Mouse (Mus musculus) ovary, adult 18-20 months (tissue): ENCODE measurements around the gene Faf1.

Source experiments
- DNase-seq: peaks from one replicate; pipeline ENCODE4 v3.0.0; 2022; ENCODE audit warnings: low spot score, mixed read lengths

Gene Faf1

DNA sequence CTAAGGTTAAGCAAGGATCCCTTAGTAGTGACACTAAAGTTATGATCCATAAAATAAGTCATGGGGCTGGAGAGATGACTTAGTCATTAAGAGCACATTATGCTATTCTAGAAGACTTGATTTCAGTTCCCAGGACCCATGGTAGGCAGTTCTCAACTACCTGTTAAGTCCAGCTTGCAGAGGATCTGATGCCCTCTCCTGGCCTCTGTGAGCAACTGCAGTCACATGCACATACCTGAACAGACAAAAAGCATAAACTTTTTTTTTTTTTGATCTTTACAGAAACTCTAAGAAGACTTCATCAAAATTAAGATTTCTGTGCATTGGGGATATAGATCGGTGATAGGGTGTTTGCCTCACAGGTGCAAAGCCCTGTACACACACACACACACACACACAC is 254.1 kb downstream of the Faf1 start:
- no peak for DNase-seq

DNA sequence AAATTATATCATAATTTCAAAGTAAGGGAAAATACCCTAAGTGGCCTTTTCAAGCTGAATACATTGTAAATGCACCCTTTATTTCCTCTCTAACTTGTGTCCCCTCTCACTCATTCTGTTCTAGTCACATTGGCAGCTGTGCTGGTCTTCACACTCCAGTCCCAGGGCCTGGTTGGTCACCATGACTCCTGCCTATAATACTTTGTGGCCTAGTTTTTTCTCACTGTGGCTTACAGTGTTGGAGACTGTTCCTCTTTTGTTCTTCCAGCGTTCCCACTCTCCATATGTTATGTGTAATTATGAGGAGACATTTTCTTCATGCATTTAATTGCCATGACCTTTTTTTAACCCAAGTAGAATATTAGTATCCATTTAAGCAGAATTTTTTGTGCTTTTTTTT is 254.5 kb downstream of the Faf1 start:
- no peak for DNase-seq

DNA sequence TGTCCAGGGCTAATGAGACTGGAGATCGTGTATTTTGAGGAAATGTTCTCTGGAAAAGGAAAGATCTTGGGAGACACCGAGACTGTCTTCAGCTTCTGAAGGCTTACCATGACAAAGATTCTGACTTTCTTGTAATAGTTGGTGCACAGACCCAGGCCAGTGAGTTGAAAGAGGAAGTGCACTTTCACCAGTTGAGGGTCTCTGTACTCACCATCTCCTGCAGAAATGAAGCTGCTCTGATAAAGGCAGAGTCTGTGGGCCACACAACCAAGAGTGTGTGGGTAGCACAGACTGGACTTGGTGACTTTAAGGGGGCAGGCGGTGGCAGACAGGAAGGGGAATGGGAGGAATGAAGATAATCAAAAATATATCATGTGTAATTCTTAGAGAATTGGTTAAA is 260.2 kb downstream of the Faf1 start:
- DNase-seq: no peak

DNA sequence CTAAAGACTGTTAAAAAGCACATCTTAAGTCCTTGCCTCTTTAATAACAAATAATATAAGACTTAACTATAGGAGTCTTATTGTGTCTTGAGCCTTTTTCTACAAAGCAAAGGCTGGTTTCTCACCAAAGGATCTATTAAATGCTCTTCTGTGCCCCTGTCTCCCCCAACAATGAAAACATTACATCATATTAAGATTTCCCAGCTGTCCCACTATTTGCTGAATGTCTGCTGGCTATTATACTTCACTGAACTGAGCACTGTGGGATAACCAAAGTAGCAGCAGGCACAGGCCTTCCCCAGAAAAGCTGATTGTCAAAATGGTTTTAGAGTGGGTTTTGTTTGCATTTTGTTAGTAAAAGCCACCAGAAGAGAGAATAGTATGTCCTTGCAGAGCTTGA is 262.9 kb downstream of the Faf1 start:
- no peak for DNase-seq

- DNase-seq: no peak
Measured at GRCm38 (mm10) chr4:109945554-109945953, 269.2 kb downstream of the Faf1 start.

DNA sequence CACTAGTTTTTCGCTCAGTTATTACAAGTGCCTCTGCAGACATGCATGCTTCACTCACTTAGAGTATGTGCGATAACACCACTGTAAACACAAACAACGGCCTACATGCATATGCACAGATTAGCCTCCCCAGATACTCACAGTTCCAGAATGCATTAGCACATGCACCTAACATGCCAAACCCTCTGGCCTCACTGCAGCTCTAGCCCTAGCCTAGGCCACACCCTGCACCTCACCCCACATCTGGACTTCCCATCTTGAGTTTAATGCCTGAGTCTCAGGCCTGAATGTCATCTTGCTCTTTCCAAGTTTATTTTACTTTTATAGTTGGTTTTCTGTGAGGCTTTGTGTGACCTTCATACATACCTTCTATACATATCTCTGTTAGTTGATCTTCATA is 272.9 kb downstream of the Faf1 start:
- no peak for DNase-seq

DNA sequence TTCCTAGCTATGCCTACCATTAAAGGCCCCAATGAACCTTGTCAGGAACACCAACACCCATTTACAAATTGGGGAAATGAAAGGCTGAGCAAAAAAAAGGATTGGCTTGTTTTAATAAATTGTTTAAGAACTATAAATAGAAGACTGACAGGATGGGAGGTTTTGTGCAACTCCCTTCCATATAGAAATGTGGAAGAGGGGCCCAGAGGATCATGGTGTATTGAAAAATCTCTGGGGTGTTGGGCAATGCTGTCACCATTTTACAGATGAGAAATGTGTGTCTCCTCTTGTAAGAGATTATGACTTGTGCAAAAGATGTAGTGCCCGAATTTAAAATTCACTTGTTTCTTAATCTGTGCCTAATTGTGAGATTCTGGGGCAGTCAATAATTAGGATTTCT is 277.1 kb downstream of the Faf1 start:
- DNase-seq: no peak

DNA sequence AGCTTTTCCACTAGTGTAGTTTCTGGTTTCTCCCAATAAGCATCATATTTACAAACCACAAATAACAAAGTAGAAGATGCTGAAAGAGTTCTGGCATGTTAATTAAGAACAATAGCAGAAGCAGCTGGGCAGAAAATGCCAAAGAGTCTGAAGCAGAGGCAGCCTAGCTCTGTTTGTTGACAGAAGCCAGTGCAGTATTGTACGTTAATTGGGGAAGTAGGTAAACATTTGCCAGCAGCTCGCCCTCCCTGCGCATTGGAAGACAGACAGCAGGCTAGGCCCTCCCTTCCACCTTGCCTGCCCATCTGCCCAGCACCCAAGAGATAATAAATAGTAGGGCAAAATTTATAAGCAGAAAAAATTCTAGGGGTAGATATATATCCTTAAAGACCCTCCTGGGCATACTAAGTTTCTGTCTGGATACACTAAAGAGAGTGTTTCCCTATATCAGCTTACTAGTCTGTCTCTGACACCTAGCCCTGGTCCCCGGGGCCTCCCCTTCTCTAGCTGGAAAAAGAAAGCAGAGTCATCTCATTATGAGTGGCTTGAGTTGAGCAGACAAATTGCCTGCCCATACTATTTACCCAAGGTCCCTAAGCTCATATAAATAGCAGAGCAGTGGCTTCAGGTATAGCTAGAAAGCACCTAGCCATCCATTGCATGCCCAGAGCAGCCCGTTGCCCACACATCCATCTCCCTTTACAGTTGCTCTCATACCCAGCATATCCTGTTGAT is 284.0 kb downstream of the Faf1 start:
- DNase-seq: no peak

GRCm38 (mm10) chr4:109963570-109964279 is 287.3 kb downstream of the Faf1 start:
- DNase-seq: no peak

DNA sequence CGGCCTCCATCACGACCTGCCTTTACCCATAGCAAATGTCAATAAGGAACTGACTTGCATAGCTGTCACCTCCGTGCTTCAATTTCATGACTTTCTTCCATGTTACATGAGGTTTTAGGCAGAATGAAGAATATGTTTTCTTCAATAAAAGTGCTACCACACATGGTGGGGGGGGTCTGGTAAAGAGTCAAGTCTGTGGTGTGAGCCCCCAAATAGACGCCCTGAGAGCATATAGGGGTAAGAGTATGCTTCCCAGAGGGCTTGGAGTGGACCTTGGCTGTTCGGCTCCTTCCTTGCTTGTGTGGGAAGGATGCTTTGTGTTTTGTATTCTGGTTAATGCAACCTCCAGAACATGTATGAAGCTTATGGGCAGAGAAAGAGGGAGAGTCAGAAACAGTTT is 293.2 kb downstream of the Faf1 start:
- no peak for DNase-seq

GRCm38 (mm10) chr4:109973991-109974654 is 297.7 kb downstream of the Faf1 start:
- DNase-seq: no peak

GRCm38 (mm10) chr4:109974655-109975380 is 298.4 kb downstream of the Faf1 start:
- no peak for DNase-seq

- no peak for DNase-seq
Measured at GRCm38 (mm10) chr4:109975381-109976240, 299.2 kb downstream of the Faf1 start.

GRCm38 (mm10) chr4:109976273-109977147 is 300.1 kb downstream of the Faf1 start:
- DNase-seq: no peak

DNA sequence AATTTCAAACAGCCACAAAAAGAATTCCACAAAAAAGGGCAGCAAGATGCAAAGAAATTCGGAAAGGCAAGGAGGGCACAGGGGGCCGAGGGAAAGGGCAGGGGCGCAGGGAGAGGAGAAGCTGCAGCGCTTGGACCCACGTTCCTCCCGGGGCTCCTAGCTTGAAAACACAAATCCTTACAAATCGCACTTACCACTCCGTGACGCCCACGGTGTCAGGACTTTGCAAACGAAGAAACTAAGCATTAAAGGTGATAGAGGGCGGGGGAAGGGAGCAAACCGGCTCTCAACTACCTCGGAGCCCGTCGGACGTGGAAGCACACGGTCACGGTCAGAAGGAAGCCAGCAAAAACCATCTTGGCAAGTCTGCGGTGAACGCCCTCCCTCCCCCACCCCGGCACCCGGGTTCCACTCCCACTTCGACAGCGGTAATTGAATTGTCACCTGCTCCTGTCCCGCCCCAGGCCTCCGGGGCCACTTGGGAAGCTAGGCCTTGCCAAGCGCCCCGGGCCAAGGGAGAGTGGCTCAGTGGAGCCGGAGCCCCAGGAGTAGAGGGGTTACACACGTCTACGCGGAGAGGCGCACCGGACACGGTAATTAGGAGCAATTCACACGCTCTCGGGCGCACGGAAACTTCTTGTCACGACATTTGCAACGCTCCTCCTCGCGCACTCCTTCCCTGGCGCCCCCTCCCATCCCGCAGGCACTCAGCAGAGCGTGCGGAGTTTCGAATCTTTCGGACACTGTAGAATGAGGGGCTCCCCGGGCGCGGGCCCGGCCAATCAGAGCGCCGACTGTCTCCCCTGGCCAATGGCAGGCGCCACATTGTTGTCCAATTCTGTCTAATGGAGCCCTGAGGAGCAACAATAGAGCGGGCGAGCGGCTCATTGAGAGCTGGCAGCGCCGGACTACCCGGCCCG is 301.0 kb downstream of the Faf1 start, which contains the start of gene Dmrta2:
Gene Dmrta2, plus strand, starts transcription at position 906 of the 920 bp plus-strand sequence.
- no peak for DNase-seq

GRCm38 (mm10) chr4:109978068-109978857 is 301.9 kb downstream of the Faf1 start:
- no peak for DNase-seq

- no peak for DNase-seq
Measured at GRCm38 (mm10) chr4:109978858-109979340, 302.5 kb downstream of the Faf1 start.
